Comparison of ENCODE assay signal across 7 mouse cellular contexts in the genomic region with DNA sequence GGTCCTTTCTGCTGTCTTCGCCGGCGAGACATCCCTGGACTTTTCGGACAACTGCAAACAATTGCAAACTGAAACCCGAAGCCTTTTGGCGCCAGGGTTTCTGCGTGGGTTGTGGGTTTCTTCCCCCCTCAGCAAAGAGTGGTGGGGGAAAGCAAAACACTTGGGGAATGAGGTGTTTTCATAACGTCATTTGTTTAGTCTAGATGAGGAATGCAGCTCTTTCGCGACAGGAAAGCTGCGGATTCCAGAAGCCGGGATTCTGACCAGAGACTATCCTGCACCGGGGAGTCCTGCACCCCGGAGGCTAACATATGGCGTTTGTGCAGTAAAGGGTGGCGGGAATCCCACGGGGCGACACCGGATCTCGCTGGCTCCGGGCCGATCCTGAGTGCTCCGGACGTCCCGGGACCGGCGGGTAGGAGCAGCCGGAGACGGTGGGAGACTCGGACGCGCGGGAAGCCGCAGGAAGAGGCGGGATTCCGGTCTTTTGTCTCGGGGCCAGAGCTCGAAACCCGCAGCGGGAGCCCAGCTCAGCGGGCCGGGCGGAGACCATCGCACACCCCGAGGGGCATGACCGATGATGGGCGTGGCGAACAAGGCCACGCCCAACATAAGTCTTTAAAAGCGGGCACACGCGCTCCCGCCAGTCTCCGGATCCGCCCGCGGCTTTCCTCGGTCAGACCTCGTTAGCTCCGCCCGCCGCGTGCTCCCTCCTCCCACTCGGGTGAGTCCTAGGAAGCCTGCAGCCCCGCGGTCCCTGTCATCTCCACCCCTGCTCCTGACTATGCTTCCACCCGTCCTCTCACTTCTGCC. TPM values are rescaled to one million over a fixed set of nuclear protein-coding genes. Genes with fewer than 3 reads are reported as not detected.
DNase-seq lines count a peak whose midpoint lies in the region; ATAC-seq and TF ChIP-seq lines count a peak whose summit lies in the region.

A gene (plus strand): TSS at position 259 of the 813 bp plus-strand sequence.

- H3K9ac ChIP-seq in midbrain, embryonic 11.5 days (ENCODE audit: low read length), result peak within 1 kb of the TSS; percentile 72

- ATAC-seq in inflammation-experienced regulatory T-cells, adult 6 months, result peak; percentile 86
- ATAC-seq in midbrain, embryonic 11.5 days (ENCODE audit: low FRiP score), result peak; percentile 91

- TF ChIP-seq CTCF in small intestine, adult 2 months (IDR thresholded peaks at IDR 0.05; ENCODE audit: extremely low read depth, insufficient read length, insufficient replicate concordance, low read depth, low read length), result no peak

- H3K27me3 ChIP-seq in midbrain, embryonic 11.5 days (ENCODE audit: control insufficient read depth, insufficient read depth, low read length), result no peaks in the 10 kb centered on the region
- no peaks in the 10 kb centered on the region for H3K27me3 ChIP-seq in small intestine, adult 2 months (ENCODE audit: control insufficient read depth, insufficient read depth, low read length)

- under 1% methylated on average over 66 of the region's 67 CpGs for WGBS in midbrain, embryonic 11.5 days
- WGBS in small intestine, adult 2 months, result under 1% methylated on average over 67 of the region's 67 CpGs

- no peaks in the 10 kb centered on the region for H3K36me3 ChIP-seq in midbrain, embryonic 11.5 days (ENCODE audit: control insufficient read depth, insufficient read depth, low read length)
- no peaks in the 10 kb centered on the region for H3K36me3 ChIP-seq in small intestine, adult 2 months (ENCODE audit: control insufficient read depth, insufficient read depth, low read length)

- peaks cover 11% of the 10 kb centered on the region for H3K4me1 ChIP-seq in midbrain, embryonic 11.5 days (ENCODE audit: control insufficient read depth, insufficient read depth, low read length)
- H3K4me1 ChIP-seq in small intestine, adult 2 months (ENCODE audit: control insufficient read depth, insufficient read depth, insufficient read length, low read length), result peaks cover 5% of the 10 kb centered on the region; the same call in 1 of the 2 replicates

- H3K9me3 ChIP-seq in midbrain, embryonic 11.5 days (ENCODE audit: control insufficient read depth, low read length), result no peaks in the 10 kb centered on the region

- peak; percentile 93 for DNase-seq in adrenal gland, adult 8-10 months
- DNase-seq in embryo, embryonic 10.5 days (ENCODE audit: low spot score), result peak; percentile 97
- DNase-seq in gastrocnemius, postnatal 25 days, result peak; percentile 88
- peak; percentile 89 for DNase-seq in left cerebral cortex, postnatal 4 days
- DNase-seq in midbrain, embryonic 11.5 days (ENCODE audit: low spot score, missing footprints), result peak; percentile 99

- intact Hi-C loops in left cerebral cortex, postnatal 4 days (cut with DNase I), result loop anchor here (5.0 kb wide), 1 partner anchor 127 kb away; no protein-coding TSS in a partner anchor

- peak within 1 kb of the TSS; percentile 91 for H3K4me2 ChIP-seq in midbrain, embryonic 11.5 days

- peak within 1 kb of the TSS; percentile 66 for H3K27ac ChIP-seq in midbrain, embryonic 11.5 days (ENCODE audit: low read depth, low read length)
- peak within 1 kb of the TSS; percentile 60 for H3K27ac ChIP-seq in small intestine, adult 2 months (ENCODE audit: insufficient read depth, low read depth, low read length)

- H3K4me3 ChIP-seq in midbrain, embryonic 11.5 days (ENCODE audit: low read depth, low read length), result peak within 1 kb of the TSS; percentile 66
- peak within 1 kb of the TSS; percentile 82 for H3K4me3 ChIP-seq in small intestine, adult 2 months (ENCODE audit: low read depth, low read length)

- peak; percentile 69 for TF ChIP-seq POLR2A in small intestine, adult 2 months (IDR thresholded peaks at IDR 0.05; ENCODE audit: low read depth, low read length)

RNA-seq across cellular contexts. Expression of the gene that starts here (rescaled TPM):
- 100 to 1,000 TPM; 103 to 164 (median 133) TPM for total RNA-seq in adrenal gland, adult 8-10 months (2022)
- 10 to 100 TPM in 1 of 2 experiments, 1 to 10 TPM in 1; 8.8 to 15.2 TPM for total RNA-seq in gastrocnemius, postnatal 25 days (2021)
- 1 to 10 TPM; 1.4 to 4.7 (median 2.2) TPM for polyA plus RNA-seq in inflammation-experienced regulatory T-cells, adult 6 months (2017; shearing (Covaris generic))
- total RNA-seq in left cerebral cortex, postnatal 4 days (2021), result 100 to 1,000 TPM; 131 to 148 TPM
- 165 and 166 TPM in 2 replicates for polyA plus RNA-seq in midbrain, embryonic 11.5 days (2014; fragmentation: Nextera tagmentation; extraction: Ambion mirVana)
- 19.2 and 44.9 TPM in 2 replicates for polyA plus RNA-seq in small intestine, adult 2 months (2012; rRNA removed)

Comparison
In these comparisons a context has a peak if more than half of its experiments do, and no peak if none do; other contexts are left out.
1. Peak in every context shown above with its lines: DNase-seq, ATAC-seq, H3K4me3 ChIP-seq and H3K27ac ChIP-seq.
2. RNA of the gene that starts here (total RNA-seq): 131 to 148 TPM in left cerebral cortex, postnatal 4 days and 103 to 164 TPM in adrenal gland, adult 8-10 months; 8.8 to 15.2 TPM in gastrocnemius, postnatal 25 days; every median in the first group is over 4 times any median in the second.